Mouse (Mus musculus) small intestine, adult 2 months (tissue): ENCODE measurements around the gene Vldlr.

ENCODE experiments used
- CTCF ChIP-seq: fragments of 200-500 bp; IDR thresholded peaks from 2 replicates; pipeline ENCODE4 v1.5.1; 2012; ENCODE audit warnings: low read depth, mild to moderate bottlenecking, control low read depth, inconsistent platforms, low read length, moderate library complexity, mixed read lengths; ENCODE audit not compliant: insufficient replicate concordance, insufficient read length; ENCODE audit errors: extremely low read depth
- POLR2A ChIP-seq: fragments of 200-500 bp; IDR thresholded peaks from 2 replicates; pipeline ENCODE4 v1.6.1; 2012; ENCODE audit warnings: low read depth, mild to moderate bottlenecking, control low read depth, inconsistent platforms, low read length, moderate library complexity

GRCm38 (mm10) chr19:27176558-27176957 is 39.7 kb upstream of the Vldlr start:
- TF ChIP-seq CTCF (no peak), POLR2A (no peak)
